Mouse (Mus musculus): ENCODE data around the gene Smyd2. TPM values are rescaled to one million over a fixed set of nuclear protein-coding genes. Genes with fewer than 3 reads are reported as not detected.

The Smyd2 gene
- polyA plus RNA-seq, 1 experiment from 2014 or later, result 93.1 TPM

DNA sequence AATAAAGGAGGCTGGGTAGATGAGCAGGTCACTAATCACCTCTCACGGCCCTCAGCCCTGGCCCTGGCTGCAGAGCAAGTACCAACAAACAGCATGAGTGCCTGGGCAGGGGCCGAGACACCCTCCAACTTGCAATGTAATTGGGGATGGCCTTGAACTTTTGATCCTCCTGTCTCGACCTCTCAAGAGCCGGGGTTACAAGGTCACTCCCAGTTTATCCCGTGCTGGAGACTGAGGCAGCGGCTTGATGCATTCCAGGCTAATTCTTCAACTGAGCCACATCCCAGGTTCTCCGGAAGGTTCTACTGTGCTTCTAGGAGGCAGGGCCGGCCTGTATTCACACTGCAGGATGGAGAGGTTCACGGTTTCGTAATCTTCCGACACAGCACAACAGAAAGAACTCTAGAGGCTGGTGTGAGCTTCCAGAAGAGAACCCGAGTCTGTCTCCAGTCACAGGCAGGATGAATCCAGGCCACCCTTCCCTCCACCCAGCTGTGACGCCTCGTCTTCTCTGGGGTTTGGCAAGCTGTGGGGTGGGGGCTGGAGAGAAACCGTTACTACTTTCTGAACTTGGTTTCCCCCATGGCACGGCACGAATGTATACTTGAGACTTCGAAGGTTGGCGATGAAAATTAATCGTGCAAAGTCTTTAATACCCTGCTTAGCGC lies 8.9 kb downstream of the Smyd2 start:
- Histone ChIP-seq H3K27ac (no peak overlapping the region), H3K4me3 (replicated peaks) (no peak overlapping the region), H3K27me3 (replicated peaks) (no peaks in the 10 kb centered on the region), H3K9ac (no peak overlapping the region), H3K36me3 (no peaks in the 10 kb centered on the region), H3K9me3 (no peaks in the 10 kb centered on the region), H3K4me1 (peaks cover 11% of the 10 kb centered on the region; the same call in 1 of the 2 replicates), H3K4me2 (no peak overlapping the region)
- ATAC-seq (ENCODE audit: insufficient read depth, low FRiP score, low read depth), result no peak
- WGBS, result 83% methylated on average over 21 of the region's 21 CpGs

DNA sequence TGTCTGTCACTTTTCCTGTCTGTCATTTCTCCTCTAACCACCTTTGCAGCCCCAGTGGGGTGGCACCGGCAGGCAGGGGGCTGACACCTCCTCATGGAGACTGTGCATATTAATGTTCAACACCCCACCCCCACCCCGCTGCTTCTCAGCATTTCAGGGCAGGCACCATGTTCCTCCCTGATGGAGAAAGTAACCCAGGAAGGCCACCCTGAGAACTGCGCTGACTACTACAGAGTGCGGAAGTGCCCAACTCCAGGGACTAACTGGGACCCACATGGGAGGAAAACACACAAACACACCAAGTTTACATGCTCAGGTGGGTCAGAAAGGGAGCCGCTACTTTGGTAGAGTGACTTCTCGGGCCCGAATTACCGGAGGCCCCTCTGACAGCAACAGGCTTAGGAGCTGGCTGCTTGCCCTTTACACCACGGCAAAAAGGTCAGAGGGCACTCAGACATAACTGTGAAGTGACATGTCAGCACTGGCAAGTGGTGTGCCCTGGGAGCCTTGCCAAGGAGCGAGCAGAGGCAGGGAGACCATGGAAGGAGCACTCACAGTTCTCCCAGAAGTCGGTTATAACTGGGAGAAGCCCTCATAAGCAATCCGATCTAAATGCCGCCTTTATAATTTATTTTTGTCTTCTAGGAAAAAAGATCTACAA lies 11.3 kb downstream of the Smyd2 start:
- no peaks in the 10 kb centered on the region for H3K9me3 ChIP-seq
- H3K27ac ChIP-seq, result no peak overlapping the region
- no peak overlapping the region for H3K4me3 ChIP-seq (replicated peaks)
- no peaks in the 10 kb centered on the region for H3K27me3 ChIP-seq (replicated peaks)
- no peak for ATAC-seq (ENCODE audit: insufficient read depth, low FRiP score, low read depth)
- H3K36me3 ChIP-seq, result no peaks in the 10 kb centered on the region
- no peak overlapping the region for H3K4me2 ChIP-seq
- 58% methylated on average over 13 of the region's 13 CpGs for WGBS
- H3K4me1 ChIP-seq, result peaks cover 11% of the 10 kb centered on the region; the same call in 1 of the 2 replicates
- H3K9ac ChIP-seq, result no peak overlapping the region

DNA sequence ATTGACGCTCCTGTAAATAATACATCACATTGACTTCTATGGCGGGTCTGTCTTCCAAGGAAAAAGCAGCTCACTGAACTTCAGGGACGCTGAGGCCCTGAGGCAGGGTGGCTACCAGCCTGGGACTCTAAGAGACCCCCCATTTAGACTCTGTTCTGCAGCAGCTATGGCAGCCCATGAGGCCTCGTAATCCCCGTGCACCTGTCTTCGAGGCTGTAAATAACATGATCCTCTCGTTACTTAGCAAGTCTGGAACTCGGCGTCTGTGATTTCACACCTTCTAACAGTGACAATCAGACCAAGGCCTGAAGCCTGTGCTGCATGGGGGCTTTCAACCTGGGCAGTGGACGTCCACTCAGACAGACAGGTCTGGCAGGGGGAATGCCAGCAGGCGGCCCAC lies 19.0 kb downstream of the Smyd2 start:
- Histone ChIP-seq H3K27ac (no peak overlapping the region), H3K4me1 (no peaks in the 10 kb centered on the region), H3K27me3 (replicated peaks) (no peaks in the 10 kb centered on the region), H3K9me3 (no peaks in the 10 kb centered on the region), H3K36me3 (0 out of 2 replicates have a peak, but pooled peaks cover 2% of the 10 kb centered on the region), H3K4me2 (no peak overlapping the region), H3K9ac (no peak overlapping the region), H3K4me3 (replicated peaks) (no peak overlapping the region)
- WGBS, result 81% methylated on average over 11 of the region's 11 CpGs
- no peak for ATAC-seq (ENCODE audit: insufficient read depth, low FRiP score, low read depth)

DNA sequence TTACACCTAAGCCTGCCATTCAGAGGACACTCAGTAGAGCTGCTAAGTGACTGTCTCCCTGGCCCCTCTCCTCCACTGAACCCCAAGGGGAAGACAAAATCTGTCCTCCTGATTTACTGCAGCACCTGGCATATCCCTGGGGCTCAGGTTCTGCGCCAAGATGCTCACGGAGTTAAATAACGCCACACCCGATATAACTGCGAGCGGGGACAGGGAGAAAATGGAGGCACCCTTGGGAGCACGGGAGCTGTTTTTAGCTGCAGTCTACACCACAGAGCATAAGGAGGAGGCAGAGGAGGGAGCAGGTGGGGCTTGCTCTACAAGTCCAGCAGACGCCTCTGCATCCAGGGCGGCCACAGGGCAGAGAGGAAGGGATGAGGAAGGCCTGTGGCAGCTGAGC lies 19.8 kb downstream of the Smyd2 start:
- 88% methylated on average over 9 of the region's 9 CpGs for WGBS
- Histone ChIP-seq H3K9ac (no peak overlapping the region), H3K4me3 (replicated peaks) (no peak overlapping the region), H3K4me1 (no peaks in the 10 kb centered on the region), H3K36me3 (0 out of 2 replicates have a peak, but pooled peaks cover 3% of the 10 kb centered on the region), H3K9me3 (no peaks in the 10 kb centered on the region), H3K4me2 (no peak overlapping the region), H3K27ac (no peak overlapping the region), H3K27me3 (replicated peaks) (no peaks in the 10 kb centered on the region)
- ATAC-seq (ENCODE audit: insufficient read depth, low FRiP score, low read depth), result no peak

- Histone ChIP-seq H3K4me3 (replicated peaks) (no peak overlapping the region), H3K4me1 (no peaks in the 10 kb centered on the region), H3K36me3 (peaks cover 16% of the 10 kb centered on the region; the same call in 1 of the 2 replicates), H3K27ac (no peak overlapping the region), H3K27me3 (replicated peaks) (no peaks in the 10 kb centered on the region), H3K9me3 (no peaks in the 10 kb centered on the region), H3K4me2 (no peak overlapping the region), H3K9ac (no peak overlapping the region)
- 90% methylated on average over 6 of the region's 6 CpGs for whole genome bisulfite sequencing
- no peak for ATAC-seq (ENCODE audit: insufficient read depth, low FRiP score, low read depth)
Measured at GRCm38 (mm10) chr1:189899526-189899925, 22.6 kb downstream of the Smyd2 start.

GRCm38 (mm10) chr1:189898708-189899107 lies 23.5 kb downstream of the Smyd2 start:
- 80% methylated on average over 13 of the region's 13 CpGs for WGBS
- no peak overlapping the region for H3K9ac ChIP-seq
- H3K36me3 ChIP-seq, result peaks cover 16% of the 10 kb centered on the region; the same call in 1 of the 2 replicates
- no peaks in the 10 kb centered on the region for H3K27me3 ChIP-seq (replicated peaks)
- H3K4me2 ChIP-seq, result no peak overlapping the region
- H3K4me3 ChIP-seq (replicated peaks), result no peak overlapping the region
- H3K4me1 ChIP-seq, result no peaks in the 10 kb centered on the region
- ATAC-seq (ENCODE audit: insufficient read depth, low FRiP score, low read depth), result no peak
- H3K27ac ChIP-seq, result no peak overlapping the region
- H3K9me3 ChIP-seq, result no peaks in the 10 kb centered on the region

- WGBS, result 74% methylated on average over 9 of the region's 9 CpGs
- Histone ChIP-seq H3K27me3 (replicated peaks) (no peaks in the 10 kb centered on the region), H3K9me3 (no peaks in the 10 kb centered on the region)
Measured at GRCm38 (mm10) chr1:189897861-189898260, 24.3 kb downstream of the Smyd2 start.

GRCm38 (mm10) chr1:189894191-189894590 lies 28.0 kb downstream of the Smyd2 start:
- no peak for ATAC-seq (ENCODE audit: insufficient read depth, low FRiP score, low read depth)
- Histone ChIP-seq H3K9ac (no peak overlapping the region), H3K4me2 (no peak overlapping the region), H3K27me3 (replicated peaks) (no peaks in the 10 kb centered on the region), H3K36me3 (peaks cover 18% of the 10 kb centered on the region; the same call in 1 of the 2 replicates), H3K4me3 (replicated peaks) (no peak overlapping the region), H3K27ac (no peak overlapping the region), H3K9me3 (no peaks in the 10 kb centered on the region), H3K4me1 (no peaks in the 10 kb centered on the region)
- WGBS, result 88% methylated on average over 9 of the region's 9 CpGs

More at GRCm38 (mm10) chr1:189897861-189898260, 24.3 kb downstream of the Smyd2 start:
- H3K36me3 ChIP-seq, result peaks cover 16% of the 10 kb centered on the region; the same call in 1 of the 2 replicates
- H3K4me2 ChIP-seq, result no peak overlapping the region
- H3K9ac ChIP-seq, result no peak overlapping the region
- ATAC-seq (ENCODE audit: insufficient read depth, low FRiP score, low read depth), result no peak
- no peaks in the 10 kb centered on the region for H3K4me1 ChIP-seq
- no peak overlapping the region for H3K27ac ChIP-seq
- no peak overlapping the region for H3K4me3 ChIP-seq (replicated peaks)

GRCm38 (mm10) chr1:189888749-189889148 lies 33.4 kb downstream of the Smyd2 start:
- Histone ChIP-seq H3K27ac (no peak overlapping the region), H3K4me3 (replicated peaks) (no peak overlapping the region), H3K9me3 (no peaks in the 10 kb centered on the region), H3K4me1 (no peaks in the 10 kb centered on the region), H3K9ac (no peak overlapping the region), H3K27me3 (replicated peaks) (no peaks in the 10 kb centered on the region), H3K36me3 (peaks cover 4% of the 10 kb centered on the region; the same call in 1 of the 2 replicates), H3K4me2 (no peak overlapping the region)
- ATAC-seq (ENCODE audit: insufficient read depth, low FRiP score, low read depth), result no peak
- WGBS, result 77% methylated on average over 10 of the region's 10 CpGs

DNA sequence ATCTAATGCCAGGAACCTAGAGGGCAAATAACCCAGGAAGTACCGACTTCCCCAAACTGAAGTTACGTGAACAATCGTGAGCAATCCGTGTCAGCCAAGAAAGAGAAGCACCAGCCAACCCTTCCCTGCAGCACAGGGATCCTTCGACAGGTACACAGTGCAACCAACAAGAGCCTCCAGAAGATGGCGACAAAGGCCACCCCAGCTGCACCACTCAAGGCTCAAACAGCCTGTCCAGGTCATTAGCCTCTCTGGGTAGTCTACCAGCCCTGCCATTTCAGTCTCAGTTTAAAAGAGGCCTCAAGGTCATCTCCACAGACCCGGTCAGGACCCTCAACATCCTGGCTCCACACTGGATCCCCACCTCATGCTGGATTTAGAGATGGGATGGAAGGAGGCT lies 34.6 kb downstream of the Smyd2 start:
- Histone ChIP-seq H3K4me3 (replicated peaks) (no peak overlapping the region), H3K27ac (no peak overlapping the region), H3K4me1 (peaks cover 9% of the 10 kb centered on the region; the same call in 1 of the 2 replicates), H3K36me3 (peaks cover under 1% of the 10 kb centered on the region; the same call in 1 of the 2 replicates), H3K4me2 (no peak overlapping the region), H3K27me3 (replicated peaks) (no peaks in the 10 kb centered on the region), H3K9ac (no peak overlapping the region), H3K9me3 (no peaks in the 10 kb centered on the region)
- ATAC-seq (ENCODE audit: insufficient read depth, low FRiP score, low read depth), result peak; percentile 27; the same call in 1 of the 2 replicates
- WGBS, result 37% methylated on average over 7 of the region's 7 CpGs

DNA sequence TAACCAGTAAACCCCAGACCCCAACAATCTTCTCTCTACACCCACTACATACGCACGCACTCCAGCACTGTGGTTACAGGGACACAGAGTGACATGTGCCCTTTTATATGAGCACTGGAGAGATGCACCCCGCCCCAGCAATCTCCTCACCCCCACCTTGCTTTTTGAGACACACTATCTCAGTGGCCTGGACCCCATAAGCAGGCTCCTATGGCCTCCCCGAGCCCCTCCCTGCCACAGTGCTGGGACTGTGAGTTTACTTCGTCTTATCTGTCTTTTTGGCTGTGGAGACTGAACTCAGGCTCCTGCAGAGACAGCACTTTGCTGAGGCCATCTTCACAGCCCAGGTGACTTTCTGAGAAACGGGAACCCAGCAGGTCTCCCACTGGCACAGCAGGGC lies 36.2 kb downstream of the Smyd2 start:
- H3K9ac ChIP-seq, result no peak overlapping the region
- H3K36me3 ChIP-seq, result 0 out of 2 replicates have a peak, but pooled peaks cover under 1% of the 10 kb centered on the region
- H3K9me3 ChIP-seq, result no peaks in the 10 kb centered on the region
- ATAC-seq (ENCODE audit: insufficient read depth, low FRiP score, low read depth), result no peak
- H3K27me3 ChIP-seq (replicated peaks), result no peaks in the 10 kb centered on the region
- no peak overlapping the region for H3K4me2 ChIP-seq
- 78% methylated on average over 6 of the region's 6 CpGs for whole genome bisulfite sequencing
- peaks cover 9% of the 10 kb centered on the region; the same call in 1 of the 2 replicates for H3K4me1 ChIP-seq
- no peak overlapping the region for H3K4me3 ChIP-seq (replicated peaks)
- no peak overlapping the region for H3K27ac ChIP-seq

DNA sequence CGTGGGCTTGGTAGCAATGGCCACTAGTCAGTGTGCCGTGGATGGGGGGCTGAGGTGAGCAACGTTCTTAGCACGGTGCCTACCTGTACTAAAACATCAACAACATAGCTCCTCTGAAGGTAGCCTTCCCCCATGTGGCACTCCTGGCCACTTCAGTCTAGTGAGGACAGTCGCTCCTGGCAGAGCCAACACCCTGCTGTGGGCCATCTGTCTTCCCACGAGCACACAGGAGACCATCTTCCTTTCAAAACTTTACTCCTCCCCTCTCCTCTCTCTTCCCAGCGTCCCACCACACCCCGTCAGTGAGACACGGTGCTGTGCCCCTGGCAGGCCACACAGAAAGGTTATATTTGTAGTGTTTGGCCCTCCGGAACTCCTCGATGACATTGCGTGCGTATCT lies 37.2 kb downstream of the Smyd2 start:
- WGBS, result 72% methylated on average over 13 of the region's 13 CpGs
- Histone ChIP-seq H3K9ac (no peak overlapping the region), H3K27me3 (replicated peaks) (no peaks in the 10 kb centered on the region), H3K4me3 (replicated peaks) (no peak overlapping the region), H3K27ac (no peak overlapping the region), H3K4me1 (peaks cover 9% of the 10 kb centered on the region; the same call in 1 of the 2 replicates), H3K9me3 (no peaks in the 10 kb centered on the region), H3K4me2 (no peak overlapping the region), H3K36me3 (0 out of 2 replicates have a peak, but pooled peaks cover 6% of the 10 kb centered on the region)
- ATAC-seq (ENCODE audit: insufficient read depth, low FRiP score, low read depth), result no peak

All from stomach, embryonic 15.5 days (tissue).